ENCODE assay signal across 11 mouse cellular contexts in the genomic region with DNA sequence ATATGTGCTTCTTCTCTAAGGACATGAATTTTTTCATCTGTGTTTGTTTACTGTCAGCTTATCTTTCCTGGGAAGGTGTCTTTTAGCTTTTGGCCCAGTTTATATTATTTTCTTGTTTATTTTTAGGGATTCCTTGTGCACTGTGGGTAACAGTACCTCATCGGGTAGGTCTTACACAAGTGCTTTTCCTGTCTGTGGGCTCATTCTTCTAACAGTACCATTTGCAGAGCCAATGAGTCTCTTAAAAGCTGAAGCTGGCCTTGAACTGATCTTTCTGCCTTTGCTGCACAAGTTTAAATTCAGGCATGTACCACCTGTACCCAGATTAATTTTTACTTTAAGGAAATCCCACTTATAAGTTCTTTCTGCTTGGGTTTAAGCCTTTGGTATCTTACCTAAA.
"Had no signal": no experiment of that assay in that cellular context is flagged by ENCODE, and none has a peak within 500 bp of the region (broad histone marks: within the 10 kb centered on the region; RNA-seq: fewer than 3 reads in every experiment).

No protein-coding gene starts in this region.

- ATAC-seq: intestine, embryonic 15.5 days had no signal

- H3K4me3 ChIP-seq: intestine, embryonic 15.5 days; kidney, embryonic 15.5 days; left cerebral cortex, adult 2 months; limb, embryonic 10.5 days; midbrain, embryonic 12.5 days had no signal

- H3K9me3 ChIP-seq: intestine, embryonic 15.5 days; kidney, embryonic 15.5 days; limb, embryonic 10.5 days; midbrain, embryonic 12.5 days had no signal

- H3K9ac ChIP-seq: intestine, embryonic 15.5 days; kidney, embryonic 15.5 days; midbrain, embryonic 12.5 days had no signal

- H3K4me1 ChIP-seq: intestine, embryonic 15.5 days; midbrain, embryonic 12.5 days had no signal

- H3K27ac ChIP-seq: intestine, embryonic 15.5 days; kidney, embryonic 15.5 days; left cerebral cortex, adult 2 months; limb, embryonic 10.5 days; midbrain, embryonic 12.5 days; stomach, postnatal 0 days had no signal

- H3K27me3 ChIP-seq: intestine, embryonic 15.5 days; kidney, embryonic 15.5 days; midbrain, embryonic 12.5 days had no signal

- DNase-seq: kidney, adult 18-20 months; kidney, postnatal 25 days; lung, adult 18-20 months; right cerebral cortex, adult 18-20 months; right cerebral cortex, postnatal 25 days had no signal

- H3K36me3 ChIP-seq: intestine, embryonic 15.5 days had no signal

- H3K4me2 ChIP-seq: intestine, embryonic 15.5 days; kidney, embryonic 15.5 days; midbrain, embryonic 12.5 days had no signal
